Mouse (Mus musculus): Measurements from ENCODE around the gene 8030474K03Rik. TPM values are rescaled to one million over a fixed set of nuclear protein-coding genes. Genes with fewer than 3 reads are reported as not detected.

8030474K03Rik gene
- polyA plus RNA-seq, 1 experiment from 2014 or later, result not detected

DNA sequence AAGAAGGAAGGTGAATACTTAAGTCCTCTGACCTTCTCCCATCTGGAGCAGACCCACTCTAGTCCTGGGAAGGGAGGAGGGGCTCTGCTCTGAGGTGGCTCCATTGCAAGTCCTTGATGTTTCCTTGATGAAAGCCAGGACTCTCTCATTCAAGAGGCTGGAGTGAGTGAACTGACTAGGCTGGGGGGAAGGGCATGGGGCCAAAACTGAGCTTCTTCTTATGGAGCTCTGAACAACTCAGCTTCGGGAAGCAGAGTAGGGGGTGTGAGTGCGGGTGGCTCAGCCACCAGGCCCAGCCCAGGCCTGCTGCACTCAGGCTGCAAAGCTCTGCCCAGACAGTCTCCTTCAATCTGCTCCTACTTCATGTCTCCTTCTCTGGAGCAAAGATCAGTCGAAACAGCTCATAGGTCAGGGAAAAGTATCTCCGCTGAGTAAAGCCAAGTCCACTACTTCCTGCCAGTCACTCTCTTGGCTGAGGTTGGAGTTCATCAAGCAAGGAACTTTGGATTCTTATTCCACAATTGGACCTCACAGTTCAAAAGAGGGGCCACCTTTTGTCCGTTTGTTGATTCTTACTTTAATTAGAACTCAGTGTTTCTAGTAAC, 52.8 kb downstream of the 8030474K03Rik start:
- Histone ChIP-seq H3K4me3 (ENCODE audit: low read depth, low read length) (no peak overlapping the region), H3K4me2 (replicated peaks; ENCODE audit: low read depth) (no peak overlapping the region), H3K9ac (ENCODE audit: low read depth, low read length) (no peak overlapping the region), H3K4me1 (replicated peaks; ENCODE audit: control insufficient read depth, insufficient read depth, low read length) (no peaks in the 10 kb centered on the region), H3K9me3 (ENCODE audit: control insufficient read depth) (no peaks in the 10 kb centered on the region), H3K27me3 (replicated peaks; ENCODE audit: control insufficient read depth, insufficient read depth, low read length) (peaks cover 32% of the 10 kb centered on the region), H3K27ac (ENCODE audit: low read depth, low read length) (no peak overlapping the region), H3K36me3 (ENCODE audit: control insufficient read depth, insufficient read depth) (no peaks in the 10 kb centered on the region)
- no peak for ATAC-seq
- WGBS, result 58% methylated on average over 5 of the region's 5 CpGs
- no peak for TF ChIP-seq CTCF (IDR thresholded peaks at IDR 0.05; ENCODE audit: low read depth)

Other genes with a start within 250 kb of the 8030474K03Rik start
- 38.5 and 38.7 TPM in 2 replicates for gene Ogt, start 154.6 kb upstream of the 8030474K03Rik start, polyA plus RNA-seq (2015; fragmentation: Nextera tagmentation; extraction: Ambion mirVana)
- gene Cxcr3, start 60.4 kb upstream of the 8030474K03Rik start, polyA plus RNA-seq (2015; fragmentation: Nextera tagmentation; extraction: Ambion mirVana), result 1.0 and 1.1 TPM in 2 replicates
- gene Gm4779, start 233 bp upstream of the 8030474K03Rik start, polyA plus RNA-seq (2015; fragmentation: Nextera tagmentation; extraction: Ambion mirVana), result not detected in 2 replicates
- gene Nhsl2, start 54.7 kb downstream of the 8030474K03Rik start, polyA plus RNA-seq (2015; fragmentation: Nextera tagmentation; extraction: Ambion mirVana), result 1.3 TPM in 2 replicates

Measured in intestine, postnatal 0 days (tissue).